Mouse (Mus musculus) thymus, postnatal 36 days (tissue): ENCODE measurements around the gene Nup210l.
"Not testable (repeated sequence)": the region's sequence is repeated elsewhere in the genome, so short reads cannot be mapped to it uniquely, and the experiment has no call there.

Source experiments
- DNase-seq, 2 experiments: peaks; one replicate each; pipeline ENCODE4 v3.0.0; 2022; ENCODE audit warnings: mixed read lengths in 2 of 2

Gene Nup210l

GRCm38 (mm10) chr3:90231075-90231474, 127.1 kb downstream of the Nup210l start:
- DNase-seq = no peak

GRCm38 (mm10) chr3:90231507-90232333, 127.8 kb downstream of the Nup210l start, which contains the start of gene Jtb:
Gene Jtb, plus strand, starts transcription at chr3:90231597.
- DNase-seq = peak; percentile 90 to 93

GRCm38 (mm10) chr3:90241251-90241650, 137.3 kb downstream of the Nup210l start:
- DNase-seq = no peak

GRCm38 (mm10) chr3:90241669-90242358, 137.9 kb downstream of the Nup210l start:
- no peak for DNase-seq

- no peak for DNase-seq
These were observed 139.2 kb downstream of the Nup210l start, which contains the start of gene Creb3l4 for GRCm38 (mm10) chr3:90242984-90243775. Gene Creb3l4, minus strand, starts transcription at chr3:90243512.

GRCm38 (mm10) chr3:90245406-90245805, 141.5 kb downstream of the Nup210l start:
- no peak for DNase-seq

- no peak for DNase-seq
These were observed 143.7 kb downstream of the Nup210l start for GRCm38 (mm10) chr3:90247630-90247959.

GRCm38 (mm10) chr3:90247960-90248745, 144.2 kb downstream of the Nup210l start, which contains the start of gene Slc39a1:
Gene Slc39a1, plus strand, starts transcription at chr3:90248172.
- DNase-seq = peak; percentile 88 to 94

GRCm38 (mm10) chr3:90248746-90249100, 144.8 kb downstream of the Nup210l start:
- DNase-seq = peak; percentile 25 to 47

- DNase-seq = no peak
These were observed 146.9 kb downstream of the Nup210l start for GRCm38 (mm10) chr3:90250791-90251190.

GRCm38 (mm10) chr3:90251731-90252226, 147.8 kb downstream of the Nup210l start:
- DNase-seq = not testable (repeated sequence)

GRCm38 (mm10) chr3:90252659-90253058, 148.7 kb downstream of the Nup210l start:
- not testable (repeated sequence) for DNase-seq

GRCm38 (mm10) chr3:90253174-90253573, 149.2 kb downstream of the Nup210l start:
- DNase-seq = not testable (repeated sequence)

- peak; percentile 90 to 95 for DNase-seq
These were observed 149.9 kb downstream of the Nup210l start, which contains the start of gene Crtc2 for GRCm38 (mm10) chr3:90253653-90254418. Gene Crtc2, plus strand, starts transcription at chr3:90254163.

- peak in 1 of 2 experiments; percentile 26 for DNase-seq
These were observed 150.7 kb downstream of the Nup210l start for GRCm38 (mm10) chr3:90254419-90255193.

GRCm38 (mm10) chr3:90255194-90255565, 151.2 kb downstream of the Nup210l start:
- DNase-seq = no peak

- DNase-seq = no peak
These were observed 151.9 kb downstream of the Nup210l start for GRCm38 (mm10) chr3:90255784-90256353.

GRCm38 (mm10) chr3:90256731-90257530, 153.0 kb downstream of the Nup210l start:
- DNase-seq = no peak

- no peak for DNase-seq
These were observed 154.6 kb downstream of the Nup210l start for GRCm38 (mm10) chr3:90258521-90258920.
